25 mouse cellular contexts compared by ENCODE assay signal in the genomic region with DNA sequence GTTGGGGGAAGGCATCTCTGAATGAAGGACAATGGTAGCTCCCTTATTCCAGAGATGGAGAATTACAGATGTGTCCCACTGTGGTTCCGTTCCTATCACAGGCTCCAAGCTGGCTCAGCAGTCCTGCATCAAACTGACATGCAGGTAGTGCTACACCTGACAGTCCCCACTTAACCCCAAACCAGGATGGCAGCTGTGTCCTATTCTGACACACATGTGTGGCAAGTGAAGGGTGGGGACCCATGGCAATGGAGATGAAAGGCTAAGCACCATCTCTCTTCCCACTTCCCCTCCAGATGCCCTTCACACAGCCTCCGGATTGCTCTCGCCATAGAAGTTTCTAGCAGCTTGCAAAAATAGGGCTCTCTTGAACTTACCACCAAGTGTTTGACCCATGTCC.
"Had no signal": no experiment of that assay in that cellular context is flagged by ENCODE, and none has a peak within 500 bp of the region (broad histone marks: within the 10 kb centered on the region; RNA-seq: fewer than 3 reads in every experiment).

No protein-coding gene starts in this region.

- H3K9ac ChIP-seq: heart, embryonic 12.5 days; hindbrain, embryonic 12.5 days; hindbrain, embryonic 14.5 days; intestine, embryonic 15.5 days; limb, embryonic 13.5 days; limb, embryonic 15.5 days; liver, embryonic 12.5 days; liver, embryonic 14.5 days had no signal

- H3K4me2 ChIP-seq: heart, embryonic 12.5 days; hindbrain, embryonic 12.5 days; hindbrain, embryonic 14.5 days; intestine, embryonic 15.5 days; limb, embryonic 13.5 days; limb, embryonic 15.5 days; liver, embryonic 12.5 days had no signal

- H3K4me1 ChIP-seq: heart, embryonic 12.5 days; liver, embryonic 12.5 days had no signal

- H3K4me3 ChIP-seq: gastrocnemius, adult 2 months; heart, adult 2 months; heart, embryonic 12.5 days; hindbrain, embryonic 10.5 days; hindbrain, embryonic 12.5 days; intestine, embryonic 15.5 days; layer of hippocampus, adult 2 months; left cerebral cortex, adult 2 months; limb, embryonic 13.5 days; limb, embryonic 15.5 days; liver, embryonic 12.5 days had no signal

- ATAC-seq: hindbrain, embryonic 16.5 days; inflammation-experienced regulatory T-cells, adult 6 months; intestine, embryonic 15.5 days; intestine, postnatal 0 days; liver, embryonic 12.5 days had no signal

- H3K27me3 ChIP-seq: hindbrain, embryonic 12.5 days; intestine, embryonic 15.5 days; limb, embryonic 13.5 days; liver, embryonic 12.5 days had no signal

- H3K27ac ChIP-seq: gastrocnemius, adult 2 months; heart, adult 2 months; hindbrain, embryonic 12.5 days; hindbrain, embryonic 14.5 days; intestine, embryonic 15.5 days; layer of hippocampus, adult 2 months; left cerebral cortex, adult 2 months; limb, embryonic 13.5 days; limb, embryonic 15.5 days; liver, embryonic 12.5 days; liver, embryonic 14.5 days had no signal

- H3K36me3 ChIP-seq: heart, embryonic 12.5 days; hindbrain, embryonic 10.5 days; hindbrain, embryonic 12.5 days; intestine, embryonic 15.5 days; limb, embryonic 13.5 days; limb, embryonic 15.5 days; liver, embryonic 12.5 days had no signal

- H3K9me3 ChIP-seq: heart, embryonic 12.5 days; hindbrain, embryonic 10.5 days; hindbrain, embryonic 12.5 days; intestine, embryonic 15.5 days; limb, embryonic 13.5 days; limb, embryonic 15.5 days; liver, embryonic 12.5 days had no signal

- DNase-seq: gastrocnemius, adult 2 months; gastrocnemius, postnatal 10 days; gastrocnemius, postnatal 25 days; heart, adult 2 months; heart, postnatal 14 days; heart, postnatal 4 days; kidney, adult 18-20 months; kidney, adult 8-10 months; kidney, postnatal 10 days; kidney, postnatal 25 days; kidney, postnatal 4 days had no signal
